Mouse (Mus musculus): ENCODE results near the gene Slc25a35.
A peak's percentile ranks its signal among the peaks of the same experiment; 100 is the strongest.
"Not testable (repeated sequence)": the region's sequence is repeated elsewhere in the genome, so short reads cannot be mapped to it uniquely, and the experiment has no call there.

Slc25a35 gene

GRCm38 (mm10) chr11:68961596-68961995 is 6.3 kb upstream of the Slc25a35 start:
- no peak for DNase-seq (ENCODE audit: low spot score in 2 of 2)

GRCm38 (mm10) chr11:68962159-68962558 is 5.8 kb upstream of the Slc25a35 start:
- not testable (repeated sequence) for DNase-seq (ENCODE audit: low spot score in 2 of 2)

- DNase-seq (ENCODE audit: low spot score in 2 of 2) = no peak
Observed at GRCm38 (mm10) chr11:68963405-68963804, 4.5 kb upstream of the Slc25a35 start.

- no peak for DNase-seq (ENCODE audit: low spot score in 2 of 2)
Observed at GRCm38 (mm10) chr11:68965050-68965449, 2.9 kb upstream of the Slc25a35 start.

- peak; percentile 70 to 88 for DNase-seq (ENCODE audit: low spot score in 2 of 2)
Observed at GRCm38 (mm10) chr11:68965845-68966244, 2.1 kb upstream of the Slc25a35 start.

GRCm38 (mm10) chr11:68966554-68966953 is 1.4 kb upstream of the Slc25a35 start:
- DNase-seq (ENCODE audit: low spot score in 2 of 2) = no peak

- no peak for DNase-seq (ENCODE audit: low spot score in 2 of 2)
Observed at GRCm38 (mm10) chr11:68968752-68969151, 821 bp downstream of the Slc25a35 start.

- DNase-seq (ENCODE audit: low spot score in 2 of 2) = no peak
Observed at GRCm38 (mm10) chr11:68970232-68970631, 2.3 kb downstream of the Slc25a35 start.

- DNase-seq (ENCODE audit: low spot score in 2 of 2) = peak; percentile 78 to 87
Observed at GRCm38 (mm10) chr11:68973250-68974058, 5.5 kb downstream of the Slc25a35 start.

GRCm38 (mm10) chr11:68974059-68974450 is 6.1 kb downstream of the Slc25a35 start:
- DNase-seq (ENCODE audit: low spot score in 2 of 2) = no peak

- DNase-seq (ENCODE audit: low spot score in 2 of 2) = no peak
Observed at GRCm38 (mm10) chr11:68975085-68975484, 7.2 kb downstream of the Slc25a35 start, which contains the start of gene Rangrf. Gene Rangrf (minus strand): TSS chr11:68975185.

GRCm38 (mm10) chr11:68975601-68976000 is 7.7 kb downstream of the Slc25a35 start:
- DNase-seq (ENCODE audit: low spot score in 2 of 2) = no peak

GRCm38 (mm10) chr11:68979320-68979733 is 11.4 kb downstream of the Slc25a35 start:
- no peak for DNase-seq (ENCODE audit: low spot score in 2 of 2)

GRCm38 (mm10) chr11:68980919-68981318 is 13.0 kb downstream of the Slc25a35 start:
- DNase-seq (ENCODE audit: low spot score in 2 of 2) = no peak

GRCm38 (mm10) chr11:68982639-68983369 is 14.9 kb downstream of the Slc25a35 start:
- peak; percentile 61 to 85 for DNase-seq (ENCODE audit: low spot score in 2 of 2)

GRCm38 (mm10) chr11:68987365-68987882 is 19.5 kb downstream of the Slc25a35 start:
- DNase-seq (ENCODE audit: low spot score in 2 of 2) = no peak

GRCm38 (mm10) chr11:68988341-68988740 is 20.4 kb downstream of the Slc25a35 start:
- no peak for DNase-seq (ENCODE audit: low spot score in 2 of 2)

GRCm38 (mm10) chr11:68993122-68993521 is 25.2 kb downstream of the Slc25a35 start:
- DNase-seq (ENCODE audit: low spot score in 2 of 2) = no peak

GRCm38 (mm10) chr11:68994377-68994776 is 26.4 kb downstream of the Slc25a35 start:
- no peak for DNase-seq (ENCODE audit: low spot score in 2 of 2)

GRCm38 (mm10) chr11:68997080-68997479 is 29.1 kb downstream of the Slc25a35 start:
- no peak for DNase-seq (ENCODE audit: low spot score in 2 of 2)

GRCm38 (mm10) chr11:69002782-69003181 is 34.9 kb downstream of the Slc25a35 start:
- DNase-seq (ENCODE audit: low spot score in 2 of 2) = not testable (repeated sequence)

GRCm38 (mm10) chr11:69003592-69003991 is 35.7 kb downstream of the Slc25a35 start:
- DNase-seq (ENCODE audit: low spot score in 2 of 2) = no peak

- no peak for DNase-seq (ENCODE audit: low spot score in 2 of 2)
Observed at GRCm38 (mm10) chr11:69005193-69005592, 37.3 kb downstream of the Slc25a35 start.
